Mouse (Mus musculus) hindbrain, embryonic 16.5 days (tissue): ENCODE results near the gene Rab7. TPM values are rescaled to one million over a fixed set of nuclear protein-coding genes. Genes with fewer than 3 reads are reported as not detected.
A peak's percentile ranks its signal among the peaks of the same experiment; 100 is the strongest.

Experiments
- ATAC-seq: fragments of 200-750 bp; cut with Nextera tagmentation; 2 replicates; pipeline ENCODE4 v1.8.0; 2017; ENCODE audit warnings: moderate TSS enrichment, moderate library complexity
- H3K27ac ChIP-seq: fragments of 300-500 bp; sonication (generic); 2 replicates; pipeline ENCODE4 v1.5.1; 2014; ENCODE audit warnings: low read depth, mild to moderate bottlenecking, control low read depth, low read length, moderate library complexity
- H3K27me3 ChIP-seq: fragments of 300-500 bp; sonication (generic); replicated peaks from 2 replicates; pipeline ENCODE4 v1.6.1; 2014; ENCODE audit warnings: low read length; ENCODE audit not compliant: control insufficient read depth, insufficient read depth
- H3K36me3 ChIP-seq: fragments of 300-500 bp; sonication (generic); 2 replicates; pipeline ENCODE4 v1.6.1; 2014; ENCODE audit warnings: mild to moderate bottlenecking, low read length, moderate library complexity, mixed read lengths; ENCODE audit not compliant: control insufficient read depth, insufficient read depth
- H3K4me1 ChIP-seq: fragments of 300-500 bp; sonication (generic); 2 replicates; pipeline ENCODE4 v1.6.1; 2014; ENCODE audit warnings: low read depth, low read length; ENCODE audit not compliant: control insufficient read depth, insufficient read depth
- H3K4me2 ChIP-seq: fragments of 300-500 bp; sonication (generic); 2 replicates; pipeline ENCODE4 v1.6.1; 2014; ENCODE audit warnings: mild to moderate bottlenecking, low read length, control low read depth, moderate library complexity
- H3K4me3 ChIP-seq: fragments of 300-500 bp; sonication (generic); 2 replicates; pipeline ENCODE4 v1.5.1; 2014; ENCODE audit warnings: mild to moderate bottlenecking, low read length, control low read depth, moderate library complexity
- H3K9ac ChIP-seq: fragments of 300-500 bp; sonication (generic); 2 replicates; pipeline ENCODE4 v1.6.1; 2014; ENCODE audit warnings: low read depth, mild to moderate bottlenecking, control low read depth, low read length, moderate library complexity
- H3K9me3 ChIP-seq: fragments of 300-500 bp; sonication (generic); 2 replicates; pipeline ENCODE4 v1.6.1; 2014; ENCODE audit warnings: mild to moderate bottlenecking, low read length, moderate library complexity; ENCODE audit not compliant: control insufficient read depth
- WGBS: fragments of 180-500 bp; shearing (Covaris S2); extraction: QIAGEN DNeasy Blood & Tissue Kit; methylation state at CpG from one replicate; pipeline ENCODE4 v1.1.7; 2014; 5-methylcytosine and 5-hydroxymethylcytosine counted together
- polyA plus RNA-seq: library from polyadenylated mRNA; unstranded; fragments of >200 nt; fragmentation: Nextera tagmentation; extraction: Ambion mirVana; gene quantifications from 2 replicates; pipeline ENCODE4 v1.2.1, GENCODE M21; 2015

Gene Rab7
- polyA plus RNA-seq, 1 experiment from 2014 or later = 401 TPM

DNA sequence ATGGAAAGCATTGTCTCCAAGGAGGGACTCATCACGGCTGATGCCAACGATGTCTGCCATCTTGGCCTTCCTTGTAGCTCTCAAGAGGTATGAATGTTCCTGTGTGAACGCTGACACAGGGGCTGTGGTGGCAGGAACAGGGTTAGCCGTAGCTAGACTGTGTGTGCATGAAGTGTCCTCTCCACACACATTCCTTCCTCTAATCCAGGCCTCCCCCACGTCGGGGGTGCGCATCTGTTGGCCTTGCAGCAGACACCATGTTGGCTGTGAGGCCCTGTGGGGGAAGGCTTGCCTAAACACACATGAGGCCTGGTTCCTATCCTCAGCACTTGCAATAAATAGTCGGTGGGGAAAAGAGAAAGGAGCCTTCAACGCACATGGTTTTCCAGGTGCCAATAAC lies 48.5 kb downstream of the Rab7 start:
- no peak for ATAC-seq
- Histone ChIP-seq H3K36me3 (peaks cover 12% of the 10 kb centered on the region), H3K9me3 (no peaks in the 10 kb centered on the region), H3K27ac (no peak overlapping the region), H3K4me1 (peaks cover 16% of the 10 kb centered on the region), H3K4me2 (no peak overlapping the region), H3K4me3 (no peak overlapping the region), H3K27me3 (no peaks in the 10 kb centered on the region), H3K9ac (no peak overlapping the region)
- WGBS = 90% methylated on average over 9 of the region's 9 CpGs

DNA sequence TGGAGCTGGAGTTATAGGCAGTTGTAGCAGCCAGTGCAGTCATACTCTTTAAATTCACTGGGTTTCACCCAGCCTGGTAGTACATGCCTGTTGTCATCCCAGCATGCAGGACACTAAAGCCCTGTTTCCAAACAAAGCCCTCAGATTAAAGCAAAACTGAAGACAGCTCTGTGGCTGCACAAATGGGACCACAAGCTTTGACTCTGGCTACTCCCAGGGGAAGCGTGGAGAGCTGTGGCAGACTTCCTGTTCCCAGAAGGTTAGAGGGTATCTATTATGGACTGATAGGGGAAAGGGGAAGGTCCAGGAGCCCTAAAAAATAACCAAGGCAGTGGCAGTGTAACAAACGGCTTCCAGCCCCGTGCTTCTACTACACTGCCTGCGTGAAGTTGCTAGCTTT lies 49.6 kb downstream of the Rab7 start:
- Histone ChIP-seq H3K9me3 (no peaks in the 10 kb centered on the region), H3K4me3 (no peak overlapping the region), H3K4me2 (no peak overlapping the region), H3K27me3 (no peaks in the 10 kb centered on the region), H3K9ac (no peak overlapping the region), H3K4me1 (peaks cover 17% of the 10 kb centered on the region), H3K27ac (no peak overlapping the region), H3K36me3 (peaks cover 3% of the 10 kb centered on the region)
- 85% methylated on average over 4 of the region's 4 CpGs for WGBS
- ATAC-seq = no peak

DNA sequence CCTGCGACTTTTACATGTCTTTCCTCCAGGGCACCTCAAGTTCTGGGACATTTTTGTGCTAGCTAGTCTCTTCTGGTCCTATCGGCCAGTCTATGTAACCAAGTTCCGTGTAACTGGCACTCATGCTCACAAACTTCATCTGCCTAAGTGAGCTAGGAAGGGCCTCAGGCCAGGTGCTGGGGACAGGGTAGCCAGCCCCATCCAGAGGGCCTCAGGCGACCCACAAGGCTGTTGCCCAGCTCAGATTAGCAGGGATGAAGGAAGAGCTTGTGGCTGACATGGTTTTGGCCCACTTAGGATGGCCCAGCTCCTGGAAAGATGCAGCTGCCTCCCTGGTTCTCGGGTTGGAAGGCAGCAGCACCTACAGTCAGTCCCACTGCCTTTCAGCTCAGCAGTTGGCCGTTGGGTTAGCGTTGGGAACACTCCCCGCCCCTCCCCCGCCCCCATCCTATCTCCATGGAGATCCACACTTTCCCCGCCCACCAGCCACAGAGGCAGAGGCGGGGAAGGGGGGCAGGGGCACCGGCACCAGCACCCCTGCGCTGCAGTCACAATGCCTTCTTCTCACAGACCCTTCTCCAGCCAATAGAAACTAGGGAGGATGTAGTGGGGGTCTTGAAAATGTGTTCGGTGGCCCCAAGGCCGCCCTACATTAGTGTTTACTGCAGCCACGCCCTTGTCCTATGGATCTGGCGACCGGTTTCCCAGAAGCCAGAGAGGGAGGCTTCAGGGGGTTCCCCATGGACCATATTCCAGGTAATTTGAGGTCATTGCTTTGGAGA lies 51.1 kb downstream of the Rab7 start:
- Histone ChIP-seq H3K4me1 (peaks cover 17% of the 10 kb centered on the region), H3K27ac (peak overlapping the region; percentile 60), H3K9ac (peak overlapping the region; percentile 49), H3K36me3 (no peaks in the 10 kb centered on the region), H3K4me2 (peak overlapping the region; percentile 42), H3K4me3 (peak overlapping the region; percentile 30), H3K27me3 (no peaks in the 10 kb centered on the region), H3K9me3 (no peaks in the 10 kb centered on the region)
- ATAC-seq = peak; percentile 84
- 9% methylated on average over 17 of the region's 18 CpGs for WGBS

DNA sequence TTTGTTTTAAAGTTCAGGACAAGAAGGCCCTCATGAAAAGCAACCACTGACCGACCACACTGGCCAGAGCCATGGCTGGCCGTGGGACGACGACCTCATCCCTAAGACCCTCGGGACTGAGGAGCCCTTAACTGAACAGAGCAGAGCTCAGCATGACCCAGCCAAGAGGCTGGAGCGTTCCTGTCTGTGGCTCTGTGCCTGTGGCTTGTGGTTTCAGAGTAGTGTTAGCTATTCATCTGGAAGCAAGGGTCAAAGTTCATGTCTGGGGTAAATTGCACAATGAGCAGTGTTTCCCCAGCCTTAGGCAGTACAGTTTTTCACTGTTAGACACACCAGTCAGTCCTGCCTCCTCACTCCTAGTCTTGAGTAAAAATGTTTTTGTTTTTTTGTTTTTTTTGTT lies 52.3 kb downstream of the Rab7 start:
- no peak for ATAC-seq
- WGBS = 11% methylated on average over 6 of the region's 6 CpGs
- H3K4me2 ChIP-seq = no peak overlapping the region
- H3K4me3 ChIP-seq = no peak overlapping the region
- H3K27ac ChIP-seq = no peak overlapping the region
- peaks cover 17% of the 10 kb centered on the region for H3K4me1 ChIP-seq
- no peak overlapping the region for H3K9ac ChIP-seq
- H3K36me3 ChIP-seq = no peaks in the 10 kb centered on the region
- H3K27me3 ChIP-seq = no peaks in the 10 kb centered on the region
- no peaks in the 10 kb centered on the region for H3K9me3 ChIP-seq

DNA sequence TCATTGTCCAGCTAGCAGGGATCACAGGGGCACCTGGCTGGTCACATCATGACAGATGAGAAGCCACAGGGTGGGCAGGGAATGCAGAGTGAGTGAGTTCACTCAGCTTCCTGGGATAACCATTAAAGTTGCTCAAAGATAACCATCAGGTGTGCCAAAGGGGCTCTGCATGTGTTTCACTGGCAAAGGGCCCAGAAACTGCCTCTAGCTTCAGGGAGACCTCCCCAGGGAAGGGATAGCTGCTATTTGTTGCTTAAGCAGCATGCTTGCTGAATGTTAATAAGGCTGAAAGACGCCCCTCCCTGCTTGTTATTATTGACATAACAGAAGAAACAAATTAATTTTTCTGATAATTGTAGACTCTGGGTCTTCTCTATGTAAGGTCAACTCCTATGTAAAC lies 53.2 kb downstream of the Rab7 start:
- ATAC-seq = no peak
- no peaks in the 10 kb centered on the region for H3K9me3 ChIP-seq
- 32% methylated on average over 1 of the region's 1 CpGs for WGBS
- no peak overlapping the region for H3K4me3 ChIP-seq
- H3K27me3 ChIP-seq = no peaks in the 10 kb centered on the region
- peaks cover 17% of the 10 kb centered on the region for H3K4me1 ChIP-seq
- H3K27ac ChIP-seq = no peak overlapping the region
- no peak overlapping the region for H3K9ac ChIP-seq
- H3K36me3 ChIP-seq = no peaks in the 10 kb centered on the region
- no peak overlapping the region for H3K4me2 ChIP-seq

DNA sequence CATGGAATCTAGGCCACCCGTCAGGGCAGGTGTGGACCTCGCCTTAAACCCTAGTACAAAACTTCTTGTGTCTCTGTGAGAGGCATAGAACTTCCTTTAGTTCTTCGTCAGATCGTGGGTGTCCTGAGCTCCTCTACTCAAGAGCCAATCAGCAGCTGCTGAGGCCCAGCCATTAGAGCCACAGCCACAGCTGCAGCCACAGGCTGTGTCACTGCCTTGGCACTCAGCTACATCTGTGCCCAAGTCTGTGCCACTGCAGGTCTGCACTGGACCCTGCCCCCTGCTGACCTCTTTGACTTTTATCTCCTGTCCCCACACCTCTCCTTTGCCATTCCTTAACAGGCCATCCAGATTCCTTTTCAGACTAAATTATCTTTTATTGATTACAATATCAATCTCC lies 53.9 kb downstream of the Rab7 start:
- no peak overlapping the region for H3K4me2 ChIP-seq
- peaks cover 17% of the 10 kb centered on the region for H3K4me1 ChIP-seq
- H3K27me3 ChIP-seq = no peaks in the 10 kb centered on the region
- no peaks in the 10 kb centered on the region for H3K9me3 ChIP-seq
- no peak for ATAC-seq
- no peak overlapping the region for H3K27ac ChIP-seq
- no peak overlapping the region; the same call in 1 of the 2 replicates for H3K9ac ChIP-seq
- H3K36me3 ChIP-seq = peaks cover 5% of the 10 kb centered on the region; the same call in 1 of the 2 replicates
- H3K4me3 ChIP-seq = no peak overlapping the region
- 74% methylated on average over 4 of the region's 4 CpGs for WGBS

DNA sequence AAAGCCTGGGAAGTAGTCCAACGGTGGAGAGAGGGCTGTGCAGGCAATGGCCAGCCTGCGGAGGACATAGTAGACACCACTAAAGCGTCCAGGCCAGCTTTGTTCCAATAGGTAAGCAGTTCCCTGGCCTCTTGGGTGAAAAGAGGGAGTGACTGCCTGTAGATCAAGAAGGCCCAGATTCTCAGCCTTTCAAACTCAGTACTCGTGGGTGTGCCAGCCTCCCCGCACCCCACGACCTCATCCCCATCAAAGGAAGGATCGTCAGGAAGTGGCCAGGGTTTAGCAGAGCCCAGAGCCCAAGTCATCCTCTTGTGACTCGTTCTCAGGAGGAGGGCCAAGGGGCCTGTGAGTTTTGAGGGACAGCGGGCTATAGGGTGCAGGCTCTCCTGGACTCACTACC lies 62.6 kb downstream of the Rab7 start:
- Histone ChIP-seq H3K36me3 (peaks cover 13% of the 10 kb centered on the region), H3K27ac (peak overlapping the region; percentile 29; the same call in 1 of the 2 replicates), H3K9me3 (no peaks in the 10 kb centered on the region), H3K4me3 (peak overlapping the region; percentile 93), H3K27me3 (no peaks in the 10 kb centered on the region), H3K9ac (peak overlapping the region; percentile 93), H3K4me1 (peaks cover 18% of the 10 kb centered on the region), H3K4me2 (peak overlapping the region; percentile 82)
- ATAC-seq = no peak
- 62% methylated on average over 9 of the region's 9 CpGs for WGBS

DNA sequence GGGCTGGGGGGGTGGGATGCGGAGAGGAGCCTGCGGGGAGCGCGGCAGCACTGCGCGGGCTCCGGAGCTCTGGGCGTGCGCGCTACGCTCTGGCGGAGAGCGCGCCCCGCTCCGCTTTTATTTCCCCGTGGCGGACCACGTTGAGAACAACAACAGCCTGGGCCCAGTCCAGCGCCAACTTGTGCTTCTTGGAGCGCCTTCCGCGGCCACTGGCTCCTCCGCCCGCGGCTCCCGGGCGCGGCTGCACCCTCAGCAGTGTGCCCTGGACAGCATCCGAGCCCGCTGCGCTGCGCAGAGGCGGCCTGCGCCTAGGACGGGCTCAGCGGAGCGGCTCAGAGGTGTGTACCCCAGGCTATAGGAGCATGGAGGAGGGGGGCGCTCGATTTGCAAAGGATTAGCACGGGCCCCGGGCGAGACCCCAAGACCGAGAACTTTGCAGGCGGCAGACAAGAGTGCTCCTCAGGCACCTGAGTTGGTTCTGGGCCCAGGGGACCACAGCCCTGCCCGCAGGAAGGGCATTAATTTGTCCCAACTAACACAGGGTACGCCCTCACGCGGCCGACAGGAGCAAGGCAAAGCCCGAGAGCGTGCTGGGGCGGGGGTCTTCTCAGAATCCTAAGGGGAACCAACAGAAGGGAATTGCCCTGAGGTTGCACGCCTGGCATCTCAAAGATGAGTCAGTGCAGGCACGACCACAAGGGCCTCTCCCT lies 63.4 kb downstream of the Rab7 start, which contains the start of gene H1fx:
H1fx (minus strand) TSS at position 91 of the 710 bp plus-strand sequence.
- H3K9ac ChIP-seq = peak within 1 kb of the TSS; percentile 93
- peaks cover 18% of the 10 kb centered on the region for H3K4me1 ChIP-seq
- peak within 1 kb of the TSS; percentile 82 for H3K4me2 ChIP-seq
- peaks cover 13% of the 10 kb centered on the region for H3K36me3 ChIP-seq
- H3K9me3 ChIP-seq = no peaks in the 10 kb centered on the region
- H3K27ac ChIP-seq = peak within 1 kb of the TSS; percentile 93
- H3K27me3 ChIP-seq = no peaks in the 10 kb centered on the region
- H3K4me3 ChIP-seq = peak within 1 kb of the TSS; percentile 93
- under 1% methylated on average over 52 of the region's 55 CpGs for WGBS
- peak; percentile 91 for ATAC-seq

DNA sequence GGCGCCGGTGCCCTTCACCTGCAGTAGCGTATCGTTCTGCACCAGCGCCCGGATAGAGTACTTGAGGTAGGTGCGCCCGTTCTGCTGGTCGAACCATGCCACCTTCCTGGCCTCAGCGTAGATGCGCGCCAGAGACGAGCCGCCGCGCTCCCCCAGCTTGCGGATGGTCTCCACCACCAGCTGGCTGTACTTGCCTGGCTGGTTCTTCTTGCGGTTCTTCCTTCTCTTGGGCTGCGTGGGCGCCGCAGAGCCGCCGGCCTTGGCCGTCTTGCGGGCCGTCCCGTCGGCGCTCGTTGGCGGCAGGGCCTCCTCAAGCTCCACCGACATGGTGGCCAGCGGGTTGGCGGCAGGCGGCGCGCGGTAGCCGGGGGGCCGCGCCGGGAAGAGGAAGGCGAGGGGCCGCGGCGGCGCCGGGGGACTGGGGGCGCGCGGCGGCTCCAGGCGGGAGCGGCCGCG lies 64.0 kb downstream of the Rab7 start:
- Histone ChIP-seq H3K27me3 (no peaks in the 10 kb centered on the region), H3K4me2 (peak overlapping the region; percentile 82), H3K9ac (peak overlapping the region; percentile 93), H3K9me3 (no peaks in the 10 kb centered on the region), H3K27ac (peak overlapping the region; percentile 93), H3K36me3 (peaks cover 8% of the 10 kb centered on the region), H3K4me3 (peak overlapping the region; percentile 93), H3K4me1 (peaks cover 18% of the 10 kb centered on the region)
- under 1% methylated on average over 35 of the region's 56 CpGs for WGBS
- peak; percentile 45 for ATAC-seq
